Mouse (Mus musculus) heart, postnatal 0 days (tissue): Measurements from ENCODE around the gene Chrd. TPM values are rescaled to one million over a fixed set of nuclear protein-coding genes. Genes with fewer than 3 reads are reported as not detected.

ENCODE experiments used
- ATAC-seq: fragments of 200-750 bp; cut with Nextera tagmentation; 2 replicates; pipeline ENCODE4 v1.8.0; 2017; ENCODE audit warnings: low read depth, moderate number of reproducible peaks, moderate library complexity; ENCODE audit not compliant: insufficient read depth
- DNase-seq: peaks from one replicate; pipeline ENCODE4 v3.0.0-alpha.2; 2016; ENCODE audit warnings: low spot score
- H3K27ac ChIP-seq: fragments of 300-500 bp; sonication (generic); 2 replicates; pipeline ENCODE4 v1.5.1; 2014; ENCODE audit warnings: low read depth, mild to moderate bottlenecking
- H3K27me3 ChIP-seq: fragments of 300-500 bp; sonication (generic); 2 replicates; pipeline ENCODE4 v1.6.1; 2014; ENCODE audit warnings: low read length, mixed read lengths; ENCODE audit not compliant: control insufficient read depth, insufficient read depth
- H3K36me3 ChIP-seq: fragments of 300-500 bp; sonication (generic); replicated peaks from 2 replicates; pipeline ENCODE4 v1.6.1; 2014; ENCODE audit warnings: low read length, mixed read lengths; ENCODE audit not compliant: control insufficient read depth, insufficient read depth
- H3K4me1 ChIP-seq: fragments of 300-500 bp; sonication (generic); 2 replicates; pipeline ENCODE4 v1.6.1; 2014; ENCODE audit warnings: antibody characterized with exemption; ENCODE audit not compliant: control insufficient read depth, insufficient read depth
- H3K4me2 ChIP-seq: fragments of 300-500 bp; sonication (generic); 2 replicates; pipeline ENCODE4 v1.6.1; 2014; ENCODE audit warnings: low read depth, mild to moderate bottlenecking, low read length, moderate library complexity
- H3K4me3 ChIP-seq: fragments of 300-500 bp; sonication (generic); 2 replicates; pipeline ENCODE4 v1.5.1; 2014; ENCODE audit warnings: low read depth, low read length
- H3K9ac ChIP-seq: fragments of 300-500 bp; sonication (generic); replicated peaks from 2 replicates; pipeline ENCODE4 v1.6.1; 2014; ENCODE audit warnings: low read depth, low read length, mixed read lengths
- H3K9me3 ChIP-seq: fragments of 300-500 bp; sonication (generic); replicated peaks from 2 replicates; pipeline ENCODE4 v1.6.1; 2016; ENCODE audit warnings: low read length; ENCODE audit not compliant: control insufficient read depth
- CTCF ChIP-seq: IDR thresholded peaks from 2 replicates; pipeline ENCODE4 v1.5.1; 2016; ENCODE audit warnings: antibody characterized with exemption, control low read depth, low read depth
- EP300 ChIP-seq: IDR thresholded peaks from 2 replicates; pipeline ENCODE4 v1.6.1; 2016; ENCODE audit warnings: antibody characterized with exemption, low read depth
- WGBS: fragments of 180-500 bp; shearing (Covaris S2); extraction: QIAGEN DNeasy Blood & Tissue Kit; methylation state at CpG from one replicate; pipeline ENCODE4 v1.1.7; 2014; 5-methylcytosine and 5-hydroxymethylcytosine counted together
- polyA plus RNA-seq: library from polyadenylated mRNA; unstranded; fragments of >200 nt; fragmentation: Nextera tagmentation; extraction: Ambion mirVana; gene quantifications from 2 replicates; pipeline ENCODE4 v1.2.1, GENCODE M21; 2015
- total RNA-seq: library from RNA; depleted of rRNA; stranded (reverse); fragments of >200 nt; gene quantifications from 2 replicates; pipeline ENCODE4 v1.2.3, GENCODE M21; 2014; ENCODE audit warnings: low replicate concordance

Chrd gene
- total and polyA plus RNA-seq, 2 experiments from 2014 or later = 0.49 to 9.7 TPM

- TF ChIP-seq EP300 (no peak), CTCF (no peak)
- WGBS = 27% methylated on average over 5 of the region's 5 CpGs
- Histone ChIP-seq H3K4me2 (no peak overlapping the region), H3K27me3 (peaks cover 43% of the 10 kb centered on the region), H3K4me3 (no peak overlapping the region), H3K36me3 (no peaks in the 10 kb centered on the region), H3K4me1 (peaks cover 10% of the 10 kb centered on the region; the same call in 1 of the 2 replicates), H3K9ac (no peak overlapping the region), H3K9me3 (no peaks in the 10 kb centered on the region), H3K27ac (no peak overlapping the region)
- ATAC-seq = no peak
- no peak for DNase-seq
These were observed 2.6 kb upstream of the Chrd start for GRCm38 (mm10) chr16:20730293-20730711.

DNA sequence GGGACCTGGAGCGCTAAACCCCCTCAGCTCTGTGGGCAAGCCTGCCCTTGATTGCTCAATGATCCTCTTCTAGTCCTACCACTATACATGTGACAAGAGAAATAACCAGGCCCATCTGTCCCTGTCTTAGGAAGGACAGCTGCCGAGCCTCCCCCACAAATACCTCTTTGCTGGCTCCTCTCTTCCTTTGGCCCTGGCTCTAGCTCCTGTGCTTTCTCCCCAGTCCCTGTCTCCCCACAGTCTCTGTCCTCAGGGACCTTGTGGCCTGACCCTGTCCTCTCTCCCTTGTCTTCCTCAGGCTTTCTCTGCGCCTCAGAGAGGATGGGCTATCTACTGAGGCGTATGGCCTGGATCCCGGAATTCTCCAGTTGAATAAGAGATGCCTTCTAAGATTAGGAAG, 1.2 kb upstream of the Chrd start:
- peaks cover 10% of the 10 kb centered on the region; the same call in 1 of the 2 replicates for H3K4me1 ChIP-seq
- ATAC-seq (no peak), DNase-seq (no peak)
- no peak overlapping the region for H3K4me3 ChIP-seq
- WGBS = 60% methylated on average over 5 of the region's 5 CpGs
- no peak for TF ChIP-seq CTCF
- no peak for TF ChIP-seq EP300
- H3K27ac ChIP-seq = no peak overlapping the region
- H3K27me3 ChIP-seq = peaks cover 57% of the 10 kb centered on the region
- no peak overlapping the region for H3K4me2 ChIP-seq
- H3K9me3 ChIP-seq = no peaks in the 10 kb centered on the region
- no peaks in the 10 kb centered on the region for H3K36me3 ChIP-seq
- H3K9ac ChIP-seq = no peak overlapping the region

DNA sequence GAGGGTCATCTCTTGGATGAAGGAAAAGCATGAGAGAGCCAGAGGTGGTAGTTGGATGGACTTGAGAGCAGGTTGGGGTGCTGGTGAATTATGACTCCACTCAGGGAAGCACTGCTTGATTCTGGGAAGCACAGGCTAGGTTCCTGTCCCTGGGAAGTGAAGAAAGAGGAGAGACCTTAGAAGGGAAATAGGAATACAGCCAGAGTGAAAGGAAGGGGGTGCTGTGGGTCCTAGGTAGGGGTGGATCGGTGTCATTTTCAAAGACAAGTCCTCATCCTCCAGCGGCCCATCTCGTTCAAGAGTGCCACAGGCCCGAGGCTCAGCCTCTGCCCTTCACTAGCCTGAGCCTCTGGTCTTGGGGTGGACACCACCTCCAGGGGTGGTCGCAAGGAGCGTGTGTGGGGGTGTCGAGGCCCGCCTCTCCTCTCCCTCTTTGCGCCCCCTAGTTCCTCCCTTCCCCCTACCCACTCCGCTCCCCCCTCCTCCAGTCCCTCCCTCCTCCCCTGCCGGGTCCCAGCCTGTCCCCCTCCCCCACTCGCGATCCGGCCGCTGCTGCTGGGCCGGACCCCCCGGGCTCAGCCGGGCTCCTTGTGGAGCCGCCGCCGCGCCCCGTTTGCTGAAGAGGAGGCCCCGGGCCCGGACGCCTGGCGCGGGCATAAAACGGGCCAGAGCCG, 539 bp upstream of the Chrd start:
- under 1% methylated on average over 29 of the region's 30 CpGs for WGBS
- no peak for DNase-seq
- Histone ChIP-seq H3K9ac (peak overlapping the region; percentile 54), H3K4me2 (peak overlapping the region; percentile 99), H3K27me3 (peaks cover 64% of the 10 kb centered on the region), H3K36me3 (no peaks in the 10 kb centered on the region), H3K4me1 (peaks cover 10% of the 10 kb centered on the region; the same call in 1 of the 2 replicates), H3K27ac (0 out of 2 replicates have a peak overlapping the region, but pooled peaks have one; percentile 20), H3K4me3 (peak overlapping the region; percentile 66), H3K9me3 (no peaks in the 10 kb centered on the region)
- ATAC-seq = 0 out of 2 replicates have a peak, but pooled peaks have one; percentile 6
- TF ChIP-seq EP300 (no peak), CTCF (no peak)

DNA sequence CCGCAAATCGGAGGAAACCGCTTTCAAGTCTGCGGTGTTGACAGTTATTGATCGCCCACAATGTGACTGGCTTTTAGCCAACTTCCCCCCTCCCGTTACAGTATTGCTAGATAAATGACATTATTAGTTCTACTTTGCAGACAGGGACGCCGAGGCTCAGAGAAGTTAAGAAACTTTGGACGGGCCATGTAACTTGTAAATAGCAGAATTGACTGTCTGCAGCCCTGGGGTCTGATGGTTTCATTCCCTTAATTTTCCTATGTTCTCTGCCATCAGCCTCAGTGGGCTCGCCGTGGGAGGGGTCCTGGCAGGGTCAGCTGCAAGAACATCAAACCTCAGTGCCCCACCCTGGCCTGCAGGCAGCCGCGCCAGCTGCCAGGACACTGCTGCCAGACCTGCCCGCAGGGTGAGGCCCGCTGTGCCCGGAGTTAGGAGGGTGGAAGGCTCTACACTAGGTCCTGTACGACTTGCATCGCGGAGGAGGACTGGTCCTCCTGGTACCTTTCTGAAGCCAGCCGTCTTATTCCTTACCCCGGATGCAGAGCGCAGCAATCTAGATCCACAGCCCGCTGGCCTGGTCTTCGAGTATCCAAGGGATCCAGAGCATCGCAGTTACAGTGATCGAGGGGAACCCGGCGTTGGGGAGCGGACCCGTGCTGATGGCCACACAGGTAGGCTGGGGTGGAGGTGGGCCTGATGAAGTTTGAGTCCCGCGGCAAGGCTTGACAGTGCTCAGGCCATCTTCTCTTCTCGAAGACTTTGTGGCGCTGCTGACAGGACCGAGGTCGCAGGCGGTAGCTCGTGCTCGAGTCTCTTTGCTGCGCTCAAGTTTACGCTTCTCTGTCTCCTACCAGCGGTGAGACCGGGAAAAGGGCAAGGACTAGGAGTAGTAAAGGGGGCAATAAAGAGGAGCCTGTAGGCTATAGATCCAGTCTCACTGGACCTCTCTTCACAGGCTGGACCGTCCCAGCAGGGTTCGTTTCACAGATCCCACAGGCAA, 1.1 kb downstream of the Chrd start, which contains the start of gene Thpo:
Thpo (minus strand) TSS at position 781 of the 1,000 bp plus-strand sequence.
- Histone ChIP-seq H3K4me2 (peak within 1 kb of the TSS; percentile 99), H3K36me3 (no peaks in the 10 kb centered on the region), H3K27ac (no peak within 1 kb of the TSS), H3K4me1 (peaks cover 10% of the 10 kb centered on the region; the same call in 1 of the 2 replicates), H3K9ac (0 out of 2 replicates have a peak within 1 kb of the TSS, but pooled peaks have one; percentile 54), H3K27me3 (peaks cover 64% of the 10 kb centered on the region), H3K4me3 (peak within 1 kb of the TSS; percentile 66), H3K9me3 (no peaks in the 10 kb centered on the region)
- TF ChIP-seq CTCF (no peak), EP300 (no peak)
- DNase-seq (no peak), ATAC-seq (no peak)
- whole genome bisulfite sequencing = 5% methylated on average over 45 of the region's 45 CpGs

GRCm38 (mm10) chr16:20735651-20736050, 2.7 kb downstream of the Chrd start:
- H3K27me3 ChIP-seq = peaks cover 64% of the 10 kb centered on the region
- no peaks in the 10 kb centered on the region for H3K9me3 ChIP-seq
- DNase-seq (no peak), ATAC-seq (no peak)
- H3K4me1 ChIP-seq = peaks cover 10% of the 10 kb centered on the region; the same call in 1 of the 2 replicates
- no peak for TF ChIP-seq CTCF
- no peak for TF ChIP-seq EP300
- H3K9ac ChIP-seq = no peak overlapping the region
- no peak overlapping the region for H3K4me3 ChIP-seq
- no peak overlapping the region for H3K27ac ChIP-seq
- H3K4me2 ChIP-seq = no peak overlapping the region
- H3K36me3 ChIP-seq = no peaks in the 10 kb centered on the region
- 72% methylated on average over 5 of the region's 5 CpGs for WGBS
